Mouse (Mus musculus): ENCODE data around the gene Amdhd1. TPM values are rescaled to one million over a fixed set of nuclear protein-coding genes. Genes with fewer than 3 reads are reported as not detected.
A peak's percentile ranks its signal among the peaks of the same experiment; 100 is the strongest.

The Amdhd1 gene
- polyA plus RNA-seq, 1 experiment = not detected

DNA sequence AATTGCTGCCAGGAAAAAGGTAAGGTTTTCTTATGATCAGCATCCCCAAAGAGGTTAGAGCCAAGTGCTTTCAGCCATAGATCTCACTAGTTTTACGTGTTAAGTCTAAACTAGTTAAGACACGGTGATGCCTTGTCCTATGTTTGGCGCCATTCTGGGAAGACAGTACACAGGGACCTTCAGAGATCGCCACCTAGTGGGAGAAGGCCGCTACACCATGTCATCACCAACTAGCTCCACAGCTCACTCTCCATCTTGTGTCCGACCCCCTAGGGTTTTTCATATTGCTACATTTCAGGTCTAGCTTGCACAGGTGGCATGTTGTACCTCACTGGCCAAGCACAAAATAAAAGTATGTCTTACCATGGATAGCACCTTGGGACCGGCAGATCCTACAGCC, 9.2 kb upstream of the Amdhd1 start:
- no peaks in the 10 kb centered on the region for H3K4me1 ChIP-seq (ENCODE audit: control insufficient read depth, insufficient read depth, insufficient read length, low read length)
- H3K27ac ChIP-seq (replicated peaks; ENCODE audit: low read depth, low read length) = no peak overlapping the region
- H3K4me3 ChIP-seq (ENCODE audit: insufficient read depth, low read depth, low read length) = no peak overlapping the region

DNA sequence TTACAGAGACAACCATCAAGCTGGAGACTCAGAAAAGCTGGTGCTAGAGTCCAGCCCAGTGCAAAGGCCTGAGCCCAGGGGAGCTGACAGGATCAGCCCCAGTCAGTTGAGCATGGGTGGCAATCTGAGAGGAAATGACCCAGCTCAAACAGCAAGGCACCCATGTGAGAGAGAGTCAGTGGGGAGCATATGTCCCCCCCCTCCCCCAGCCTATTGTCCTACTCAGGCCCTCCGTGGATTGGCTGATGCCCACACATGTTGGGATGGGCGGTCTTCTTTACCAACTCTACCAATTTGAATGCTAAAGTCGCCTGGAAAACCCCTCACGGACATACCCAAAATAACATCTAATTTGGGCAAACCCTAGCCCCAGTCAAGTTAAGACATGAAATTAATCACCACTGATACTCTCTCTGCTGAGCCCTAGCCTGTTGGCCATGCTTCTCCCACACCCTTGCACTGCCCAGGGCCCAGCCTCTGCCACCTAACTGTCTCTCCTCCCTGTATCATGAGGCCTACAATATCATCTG, 8.0 kb upstream of the Amdhd1 start:
- Histone ChIP-seq H3K4me1 (ENCODE audit: control insufficient read depth, insufficient read depth, insufficient read length, low read length) (no peaks in the 10 kb centered on the region), H3K27ac (replicated peaks; ENCODE audit: low read depth, low read length) (no peak overlapping the region)

DNA sequence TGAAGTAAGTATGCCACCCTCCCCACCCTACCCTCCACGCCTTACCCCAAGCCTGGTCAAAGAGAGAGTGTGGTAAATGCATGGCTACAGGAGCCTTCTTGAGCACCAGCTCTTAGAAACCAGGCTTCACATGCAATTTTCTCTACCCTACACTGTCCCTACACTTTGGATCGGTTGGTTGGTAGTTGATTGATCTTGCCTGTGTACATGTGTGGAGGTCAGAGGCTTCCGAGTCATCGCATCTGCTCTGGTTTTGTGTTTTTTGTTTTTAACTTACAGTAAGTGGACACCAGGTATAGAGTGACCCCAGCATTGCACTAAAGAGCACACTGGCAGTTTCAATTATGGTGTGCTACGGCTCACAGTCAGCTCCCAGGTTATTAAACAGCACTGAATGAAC, 4.3 kb upstream of the Amdhd1 start:
- H3K4me1 ChIP-seq (ENCODE audit: control insufficient read depth, insufficient read depth, insufficient read length, low read length) = 0 out of 2 replicates have a peak, but pooled peaks cover 3% of the 10 kb centered on the region

More for the DNA sequence above, 8.0 kb upstream of the Amdhd1 start:
- no peak overlapping the region for H3K4me3 ChIP-seq (ENCODE audit: insufficient read depth, low read depth, low read length)

DNA sequence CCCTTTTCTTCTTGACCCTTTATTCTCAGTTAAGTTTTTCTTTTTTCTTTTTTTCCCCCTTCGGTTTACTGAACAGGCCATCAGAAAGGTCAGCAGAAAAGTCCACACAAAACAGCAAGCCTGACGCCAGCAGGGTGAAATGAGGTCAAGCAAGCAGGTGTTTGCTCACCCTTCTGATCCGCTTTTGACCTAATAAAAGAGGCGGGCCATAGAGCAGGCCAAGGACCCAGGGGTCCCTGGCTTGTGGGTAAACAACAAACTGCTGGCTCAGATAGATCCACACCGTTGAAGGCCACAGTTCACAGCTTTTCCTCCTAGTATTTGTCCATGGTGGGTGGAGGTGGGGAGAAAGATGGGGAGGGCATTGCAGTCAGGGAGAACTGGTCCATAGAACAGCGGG, 3.3 kb upstream of the Amdhd1 start:
- H3K4me3 ChIP-seq (ENCODE audit: insufficient read depth, low read depth, low read length) = no peak overlapping the region
- no peak overlapping the region for H3K27ac ChIP-seq (replicated peaks; ENCODE audit: low read depth, low read length)
- H3K4me1 ChIP-seq (ENCODE audit: control insufficient read depth, insufficient read depth, insufficient read length, low read length) = 0 out of 2 replicates have a peak, but pooled peaks cover 3% of the 10 kb centered on the region

More for the DNA sequence above, 4.3 kb upstream of the Amdhd1 start:
- H3K4me3 ChIP-seq (ENCODE audit: insufficient read depth, low read depth, low read length) = no peak overlapping the region
- no peak overlapping the region for H3K27ac ChIP-seq (replicated peaks; ENCODE audit: low read depth, low read length)

DNA sequence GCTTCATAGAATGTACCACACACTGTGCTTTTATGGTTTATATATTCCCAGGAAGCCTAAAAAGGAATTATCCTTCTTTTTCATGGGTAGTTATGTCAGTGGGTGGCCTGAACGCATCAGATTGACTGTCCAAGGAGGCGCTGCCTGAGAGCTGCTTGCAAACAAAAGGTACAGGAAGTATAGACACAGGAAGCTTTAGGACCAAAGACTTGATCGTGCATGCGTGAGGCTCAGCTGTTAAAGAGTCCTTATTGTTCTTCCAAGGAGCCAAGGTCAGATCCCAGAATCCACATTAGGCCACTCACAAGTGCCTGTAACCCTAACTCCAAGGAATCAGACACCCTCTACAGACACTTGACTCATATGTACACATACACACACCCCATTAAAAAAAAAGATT, 2.5 kb upstream of the Amdhd1 start:
- H3K27ac ChIP-seq (replicated peaks; ENCODE audit: low read depth, low read length) = no peak overlapping the region
- 0 out of 2 replicates have a peak, but pooled peaks cover 3% of the 10 kb centered on the region for H3K4me1 ChIP-seq (ENCODE audit: control insufficient read depth, insufficient read depth, insufficient read length, low read length)
- H3K4me3 ChIP-seq (ENCODE audit: insufficient read depth, low read depth, low read length) = no peak overlapping the region

DNA sequence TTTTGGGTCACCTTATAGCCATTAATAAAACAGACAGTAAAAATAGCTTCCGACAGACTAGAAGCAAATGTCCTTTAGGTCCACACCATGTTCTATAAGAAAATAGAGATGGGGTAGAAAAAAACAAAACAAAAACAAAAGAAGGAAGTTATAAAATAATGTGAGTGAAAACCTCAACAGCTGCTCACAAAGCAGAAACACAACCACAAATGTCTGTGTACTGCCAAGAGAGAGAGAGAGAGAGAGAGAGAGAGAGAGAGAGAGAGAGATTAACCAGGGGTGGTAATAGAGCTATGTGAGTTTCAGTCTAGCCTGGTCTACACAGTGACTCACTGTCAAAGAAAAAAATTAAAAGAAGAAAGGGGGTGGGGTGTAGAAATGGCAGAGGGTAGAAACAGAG, 1.8 kb upstream of the Amdhd1 start:
- Histone ChIP-seq H3K27ac (replicated peaks; ENCODE audit: low read depth, low read length) (no peak overlapping the region), H3K4me1 (ENCODE audit: control insufficient read depth, insufficient read depth, insufficient read length, low read length) (0 out of 2 replicates have a peak, but pooled peaks cover 3% of the 10 kb centered on the region), H3K4me3 (ENCODE audit: insufficient read depth, low read depth, low read length) (no peak overlapping the region)

DNA sequence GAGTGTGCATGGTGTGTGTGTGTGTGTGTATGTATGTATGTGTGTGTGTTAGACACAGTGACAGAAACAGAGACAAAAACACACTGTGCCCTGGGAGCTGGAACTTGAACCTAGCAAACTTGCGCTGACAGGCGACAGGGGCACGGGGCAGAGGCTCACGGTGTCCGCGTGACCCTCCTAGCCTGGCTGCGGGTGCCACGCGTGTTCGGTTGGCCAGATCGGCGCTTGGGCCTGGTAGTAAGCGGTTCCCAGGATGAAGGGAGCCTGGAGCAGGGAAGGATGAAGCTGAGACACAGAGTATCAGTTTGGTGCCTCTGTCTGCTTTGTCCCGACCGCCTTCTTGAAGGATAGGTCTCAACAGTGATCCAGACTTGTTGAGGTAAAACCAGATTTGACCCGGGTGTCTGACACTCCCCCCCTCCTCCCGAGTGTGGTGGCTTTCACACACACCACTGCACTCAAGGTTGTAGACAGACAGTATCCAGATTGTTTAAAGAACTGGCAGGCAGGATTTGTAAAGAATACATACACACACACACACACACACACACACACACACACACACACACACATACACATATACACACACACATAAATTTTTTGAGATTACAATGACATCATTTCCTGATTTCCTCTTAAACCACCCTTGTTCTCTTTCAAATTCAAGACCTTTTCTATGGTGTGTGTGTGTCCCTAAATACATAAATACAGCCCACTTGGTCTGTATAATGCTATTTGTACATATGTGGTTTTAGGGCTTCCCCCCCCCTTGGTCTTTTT, 788 bp upstream of the Amdhd1 start, which contains the start of gene Ccdc38:
Ccdc38 (plus strand) TSS at position 202 of the 780 bp plus-strand sequence.
- H3K4me1 ChIP-seq (ENCODE audit: control insufficient read depth, insufficient read depth, insufficient read length, low read length) = 0 out of 2 replicates have a peak, but pooled peaks cover 3% of the 10 kb centered on the region
- H3K4me3 ChIP-seq (ENCODE audit: insufficient read depth, low read depth, low read length) = peak within 1 kb of the TSS; percentile 47
- H3K27ac ChIP-seq (replicated peaks; ENCODE audit: low read depth, low read length) = no peak within 1 kb of the TSS

DNA sequence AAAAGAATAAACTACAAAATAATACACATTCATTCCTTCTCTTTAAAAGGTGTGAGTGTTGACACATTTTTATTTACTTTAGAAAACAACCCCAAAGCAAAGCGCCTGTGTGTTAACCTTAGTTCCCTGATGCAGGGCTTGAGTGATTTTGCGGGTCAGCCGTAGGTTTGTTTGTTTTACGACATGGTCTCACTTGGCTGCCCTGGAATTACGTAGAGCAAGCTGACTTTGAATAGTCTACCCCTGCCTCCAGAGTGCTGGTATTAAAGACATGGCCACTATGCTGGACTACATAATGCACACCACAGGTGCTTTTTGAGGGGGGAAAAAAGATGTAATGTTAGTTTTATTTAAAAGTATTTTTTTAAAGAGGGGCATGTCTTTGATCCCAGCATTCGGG, 1.0 kb downstream of the Amdhd1 start:
- Histone ChIP-seq H3K4me1 (ENCODE audit: control insufficient read depth, insufficient read depth, insufficient read length, low read length) (0 out of 2 replicates have a peak, but pooled peaks cover 3% of the 10 kb centered on the region), H3K27ac (replicated peaks; ENCODE audit: low read depth, low read length) (no peak overlapping the region), H3K4me3 (ENCODE audit: insufficient read depth, low read depth, low read length) (no peak overlapping the region)

DNA sequence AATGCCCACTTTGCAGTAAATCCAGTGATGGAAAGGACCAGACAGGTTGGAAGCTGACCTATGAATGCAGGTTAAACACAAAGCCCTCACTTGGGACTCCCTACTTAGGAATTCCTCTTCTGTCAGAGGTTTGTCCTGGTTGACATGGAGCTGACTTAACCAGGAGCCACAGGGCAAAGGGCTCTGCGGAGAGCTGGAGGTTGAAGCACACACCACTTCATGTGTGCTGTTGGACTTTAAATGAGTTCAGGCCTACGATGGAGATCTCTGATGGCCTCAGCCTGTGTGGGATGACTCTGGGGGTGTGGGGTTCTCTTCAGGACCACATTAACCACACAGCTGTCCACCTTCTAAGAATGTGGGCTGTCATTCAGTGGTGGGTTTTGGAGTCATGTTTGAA, 1.5 kb downstream of the Amdhd1 start:
- H3K27ac ChIP-seq (replicated peaks; ENCODE audit: low read depth, low read length) = no peak overlapping the region
- H3K4me1 ChIP-seq (ENCODE audit: control insufficient read depth, insufficient read depth, insufficient read length, low read length) = 0 out of 2 replicates have a peak, but pooled peaks cover 3% of the 10 kb centered on the region
- no peak overlapping the region for H3K4me3 ChIP-seq (ENCODE audit: insufficient read depth, low read depth, low read length)

DNA sequence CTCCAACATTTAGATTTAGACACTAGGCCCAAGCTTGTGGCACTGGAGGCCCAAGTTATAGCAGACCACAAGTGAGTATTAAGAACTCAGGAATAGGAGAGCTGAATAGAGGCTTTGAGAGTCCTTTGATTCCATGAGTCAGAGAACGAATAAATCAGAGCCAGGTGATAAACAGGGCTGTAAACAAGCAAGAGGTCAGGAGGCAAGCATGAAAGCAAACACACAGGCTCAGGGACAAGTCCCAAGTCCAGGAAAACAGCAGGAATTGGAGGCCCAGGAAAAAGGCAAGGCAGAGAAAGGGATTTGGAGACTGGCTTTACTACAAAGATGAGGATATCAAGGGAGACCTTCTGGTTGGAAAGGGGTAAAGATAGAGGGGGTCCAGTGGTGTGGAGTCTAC, 14.5 kb downstream of the Amdhd1 start:
- Histone ChIP-seq H3K4me3 (ENCODE audit: insufficient read depth, low read depth, low read length) (no peak overlapping the region), H3K4me1 (ENCODE audit: control insufficient read depth, insufficient read depth, insufficient read length, low read length) (no peaks in the 10 kb centered on the region), H3K27ac (replicated peaks; ENCODE audit: low read depth, low read length) (no peak overlapping the region)

DNA sequence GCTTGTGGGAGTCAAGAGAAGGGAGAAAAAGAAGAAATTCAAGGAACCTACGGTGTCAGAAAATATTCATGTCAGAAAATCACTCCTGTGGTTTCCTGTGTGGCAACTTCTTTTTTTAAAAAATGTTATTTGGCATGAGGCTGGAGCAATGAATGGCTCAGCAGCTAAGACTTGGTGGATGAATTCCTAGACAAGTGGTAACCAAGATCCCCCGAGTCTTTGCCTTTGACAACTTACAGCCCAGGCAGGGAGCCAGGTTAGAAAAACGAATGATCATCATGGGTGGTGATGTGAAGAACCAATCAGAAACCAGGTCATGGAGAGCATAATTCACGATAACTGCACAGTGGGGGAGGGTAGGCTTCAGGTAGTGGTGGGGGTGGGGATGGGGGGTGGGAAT, 18.8 kb downstream of the Amdhd1 start:
- Histone ChIP-seq H3K27ac (replicated peaks; ENCODE audit: low read depth, low read length) (no peak overlapping the region), H3K4me1 (ENCODE audit: control insufficient read depth, insufficient read depth, insufficient read length, low read length) (no peaks in the 10 kb centered on the region), H3K4me3 (ENCODE audit: insufficient read depth, low read depth, low read length) (no peak overlapping the region)

DNA sequence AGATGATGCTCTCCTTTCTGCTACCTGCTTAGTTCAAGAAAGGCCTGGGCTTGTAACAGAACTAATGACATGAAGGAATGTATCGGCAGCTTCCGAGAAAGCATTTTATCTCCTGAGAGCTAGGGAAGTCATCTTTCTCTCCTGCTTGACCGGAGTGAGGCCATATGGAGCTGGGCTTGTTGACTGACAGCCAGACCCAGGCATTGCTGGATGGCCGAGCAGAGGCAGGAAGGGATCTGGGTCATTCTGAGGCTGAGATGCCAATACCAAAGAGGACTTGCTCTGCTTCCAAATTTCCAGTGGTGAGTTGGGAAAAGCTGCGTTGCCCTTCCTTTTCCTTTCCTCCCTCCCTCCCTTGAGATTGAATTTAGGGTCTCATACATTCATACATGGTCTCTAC, 20.1 kb downstream of the Amdhd1 start:
- no peak overlapping the region for H3K4me3 ChIP-seq (ENCODE audit: insufficient read depth, low read depth, low read length)
- H3K27ac ChIP-seq (replicated peaks; ENCODE audit: low read depth, low read length) = no peak overlapping the region
- H3K4me1 ChIP-seq (ENCODE audit: control insufficient read depth, insufficient read depth, insufficient read length, low read length) = no peaks in the 10 kb centered on the region

DNA sequence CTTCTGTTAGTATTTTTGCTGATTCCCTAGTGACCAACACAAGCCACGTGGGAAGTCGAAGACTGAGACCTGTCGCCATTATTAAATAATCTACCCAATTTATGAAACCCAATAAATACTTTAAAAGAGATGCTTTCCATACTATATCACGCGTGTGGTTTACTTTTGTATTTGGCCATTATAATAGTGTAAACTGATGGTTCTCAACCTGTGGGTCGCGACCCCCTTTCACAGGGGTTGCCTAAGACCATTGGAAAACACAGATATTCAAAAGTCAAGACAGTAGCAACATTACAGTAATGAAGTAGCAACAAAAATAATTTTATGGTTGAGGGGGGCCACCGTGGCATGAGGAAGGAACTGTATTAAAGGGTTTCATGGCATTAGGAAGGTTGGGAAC, 20.7 kb downstream of the Amdhd1 start:
- Histone ChIP-seq H3K27ac (replicated peaks; ENCODE audit: low read depth, low read length) (no peak overlapping the region), H3K4me1 (ENCODE audit: control insufficient read depth, insufficient read depth, insufficient read length, low read length) (no peaks in the 10 kb centered on the region), H3K4me3 (ENCODE audit: insufficient read depth, low read depth, low read length) (no peak overlapping the region)

DNA sequence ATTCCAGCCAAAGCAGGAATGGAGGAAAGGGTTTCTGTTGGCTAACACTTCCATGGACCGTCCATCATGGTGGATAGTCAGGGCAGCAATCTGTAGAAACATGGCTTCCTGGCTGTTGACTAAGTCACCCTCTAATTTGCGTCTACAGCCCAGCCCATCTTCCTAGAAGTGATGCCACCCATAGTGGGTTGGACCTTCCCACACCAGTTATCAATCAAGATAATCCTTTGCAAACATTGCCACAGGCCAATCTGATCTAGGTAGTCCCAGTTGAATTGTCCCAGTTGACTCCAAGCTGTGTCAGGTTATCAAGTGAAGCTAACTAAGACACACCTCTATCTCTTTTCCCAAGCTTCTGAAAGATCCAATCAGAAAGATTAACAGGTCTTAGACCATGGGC, 21.2 kb downstream of the Amdhd1 start:
- H3K4me1 ChIP-seq (ENCODE audit: control insufficient read depth, insufficient read depth, insufficient read length, low read length) = no peaks in the 10 kb centered on the region
- H3K27ac ChIP-seq (replicated peaks; ENCODE audit: low read depth, low read length) = no peak overlapping the region
- H3K4me3 ChIP-seq (ENCODE audit: insufficient read depth, low read depth, low read length) = no peak overlapping the region

DNA sequence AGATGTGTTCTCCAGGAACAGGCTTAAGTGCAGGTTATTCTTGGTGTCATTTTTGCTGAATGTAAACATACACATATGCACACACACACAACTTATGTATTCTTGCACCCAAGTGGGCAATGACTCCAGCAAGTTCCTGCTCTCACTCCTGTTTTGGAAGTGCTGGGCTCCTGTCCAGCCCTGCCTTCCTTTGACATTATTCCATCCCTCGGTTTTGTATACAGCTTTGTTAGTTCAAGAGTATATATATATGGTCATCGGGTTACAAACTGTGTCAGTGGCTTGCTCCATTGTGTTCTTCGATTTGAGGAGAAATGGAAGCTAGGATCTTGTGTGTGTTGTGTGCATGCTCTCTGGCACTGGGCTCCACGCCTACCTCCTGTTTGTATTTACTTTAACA, 21.6 kb downstream of the Amdhd1 start:
- no peaks in the 10 kb centered on the region for H3K4me1 ChIP-seq (ENCODE audit: control insufficient read depth, insufficient read depth, insufficient read length, low read length)
- no peak overlapping the region for H3K27ac ChIP-seq (replicated peaks; ENCODE audit: low read depth, low read length)
- H3K4me3 ChIP-seq (ENCODE audit: insufficient read depth, low read depth, low read length) = no peak overlapping the region

DNA sequence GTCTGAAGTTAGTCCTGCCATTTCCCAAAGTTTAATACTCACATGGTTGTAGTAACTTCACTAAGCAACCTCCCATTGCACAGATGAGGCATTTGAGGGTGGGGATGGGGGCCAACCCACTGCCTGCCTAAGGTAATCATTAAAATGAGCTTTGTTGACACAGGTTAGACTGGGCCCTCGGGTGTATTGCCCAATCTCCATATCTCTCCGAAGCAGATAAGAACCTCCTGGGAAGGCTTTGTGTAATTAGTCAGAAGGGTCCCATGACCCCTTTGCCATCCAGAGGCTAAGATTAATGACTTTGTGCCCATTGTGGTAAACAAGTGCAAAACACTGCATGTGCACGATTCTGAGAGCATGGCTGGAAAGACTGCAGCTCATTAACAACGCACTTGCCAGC, 22.1 kb downstream of the Amdhd1 start:
- Histone ChIP-seq H3K27ac (replicated peaks; ENCODE audit: low read depth, low read length) (no peak overlapping the region), H3K4me1 (ENCODE audit: control insufficient read depth, insufficient read depth, insufficient read length, low read length) (no peaks in the 10 kb centered on the region), H3K4me3 (ENCODE audit: insufficient read depth, low read depth, low read length) (no peak overlapping the region)
